Mouse (Mus musculus): ENCODE data around the gene Ubald1. TPM values are rescaled to one million over a fixed set of nuclear protein-coding genes. Genes with fewer than 3 reads are reported as not detected.

The Ubald1 gene
- polyA plus RNA-seq, 1 experiment = 31.1 TPM

GRCm38 (mm10) chr16:4904878-4905277 is 24.8 kb upstream of the Ubald1 start:
- Histone ChIP-seq H3K4me3 (ENCODE audit: low read depth, low read length) (no peak overlapping the region), H3K9me3 (replicated peaks; ENCODE audit: control insufficient read depth, insufficient read depth, low read length, poor library complexity, severe bottlenecking) (no peaks in the 10 kb centered on the region), H3K27me3 (ENCODE audit: control insufficient read depth, insufficient read depth, low read length, poor library complexity, severe bottlenecking) (no peaks in the 10 kb centered on the region), H3K4me1 (ENCODE audit: control insufficient read depth, insufficient read depth, low read length) (peaks cover 2% of the 10 kb centered on the region), H3K36me3 (ENCODE audit: control insufficient read depth, insufficient read depth, low read length, poor library complexity, severe bottlenecking) (no peaks in the 10 kb centered on the region), H3K27ac (ENCODE audit: insufficient read depth, low read length) (no peak overlapping the region), H3K9ac (ENCODE audit: low read depth, poor library complexity, severe bottlenecking) (no peak overlapping the region)
- TF ChIP-seq POLR2A (IDR thresholded peaks at IDR 0.05; ENCODE audit: insufficient read depth, low read length) (no peak), EP300 (IDR thresholded peaks at IDR 0.05; ENCODE audit: insufficient read depth, low read depth, low read length) (no peak), CTCF (IDR thresholded peaks at IDR 0.05; ENCODE audit: low read depth, low read length) (no peak)

- Histone ChIP-seq H3K27ac (ENCODE audit: insufficient read depth, low read length) (no peak overlapping the region), H3K4me1 (ENCODE audit: control insufficient read depth, insufficient read depth, low read length) (peaks cover 3% of the 10 kb centered on the region), H3K36me3 (ENCODE audit: control insufficient read depth, insufficient read depth, low read length, poor library complexity, severe bottlenecking) (no peaks in the 10 kb centered on the region), H3K4me3 (ENCODE audit: low read depth, low read length) (no peak overlapping the region), H3K27me3 (ENCODE audit: control insufficient read depth, insufficient read depth, low read length, poor library complexity, severe bottlenecking) (no peaks in the 10 kb centered on the region), H3K9me3 (replicated peaks; ENCODE audit: control insufficient read depth, insufficient read depth, low read length, poor library complexity, severe bottlenecking) (no peaks in the 10 kb centered on the region), H3K9ac (ENCODE audit: low read depth, poor library complexity, severe bottlenecking) (no peak overlapping the region)
- TF ChIP-seq POLR2A (IDR thresholded peaks at IDR 0.05; ENCODE audit: insufficient read depth, low read length) = no peak
- no peak for TF ChIP-seq EP300 (IDR thresholded peaks at IDR 0.05; ENCODE audit: insufficient read depth, low read depth, low read length)
- TF ChIP-seq CTCF (IDR thresholded peaks at IDR 0.05; ENCODE audit: low read depth, low read length) = no peak
Observed at GRCm38 (mm10) chr16:4903491-4904102, 23.5 kb upstream of the Ubald1 start.

- Histone ChIP-seq H3K9me3 (replicated peaks; ENCODE audit: control insufficient read depth, insufficient read depth, low read length, poor library complexity, severe bottlenecking) (no peaks in the 10 kb centered on the region), H3K27me3 (ENCODE audit: control insufficient read depth, insufficient read depth, low read length, poor library complexity, severe bottlenecking) (no peaks in the 10 kb centered on the region), H3K4me1 (ENCODE audit: control insufficient read depth, insufficient read depth, low read length) (peaks cover 2% of the 10 kb centered on the region), H3K27ac (ENCODE audit: insufficient read depth, low read length) (no peak overlapping the region), H3K4me3 (ENCODE audit: low read depth, low read length) (no peak overlapping the region), H3K36me3 (ENCODE audit: control insufficient read depth, insufficient read depth, low read length, poor library complexity, severe bottlenecking) (no peaks in the 10 kb centered on the region), H3K9ac (ENCODE audit: low read depth, poor library complexity, severe bottlenecking) (no peak overlapping the region)
- no peak for TF ChIP-seq CTCF (IDR thresholded peaks at IDR 0.05; ENCODE audit: low read depth, low read length)
- TF ChIP-seq EP300 (IDR thresholded peaks at IDR 0.05; ENCODE audit: insufficient read depth, low read depth, low read length) = no peak
- no peak for TF ChIP-seq POLR2A (IDR thresholded peaks at IDR 0.05; ENCODE audit: insufficient read depth, low read length)
Observed at GRCm38 (mm10) chr16:4902390-4902789, 22.3 kb upstream of the Ubald1 start.

DNA sequence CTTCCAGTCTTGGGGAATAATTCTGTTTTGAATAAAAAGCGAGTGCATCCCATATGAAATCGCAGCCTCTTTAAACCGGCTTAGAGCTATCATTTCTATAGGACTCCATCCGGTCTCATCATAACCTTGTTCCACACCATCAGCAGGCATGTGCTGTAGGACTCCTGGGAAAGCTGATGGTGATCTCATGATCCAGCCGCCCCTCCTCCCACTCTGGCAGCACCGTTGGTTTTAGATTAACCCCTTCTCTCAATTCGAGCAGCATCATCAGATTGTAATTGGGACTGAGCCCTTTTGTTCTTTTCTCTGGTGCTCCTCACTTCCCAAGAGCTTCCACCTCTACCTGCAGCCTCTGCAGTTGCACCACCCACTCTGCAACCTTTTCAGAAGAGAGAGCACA is 21.1 kb upstream of the Ubald1 start:
- peaks cover 5% of the 10 kb centered on the region for H3K4me1 ChIP-seq (ENCODE audit: control insufficient read depth, insufficient read depth, low read length)
- TF ChIP-seq POLR2A (IDR thresholded peaks at IDR 0.05; ENCODE audit: insufficient read depth, low read length) (no peak), CTCF (IDR thresholded peaks at IDR 0.05; ENCODE audit: low read depth, low read length) (no peak)
- H3K27ac ChIP-seq (ENCODE audit: insufficient read depth, low read length) = no peak overlapping the region
- H3K27me3 ChIP-seq (ENCODE audit: control insufficient read depth, insufficient read depth, low read length, poor library complexity, severe bottlenecking) = no peaks in the 10 kb centered on the region
- H3K4me3 ChIP-seq (ENCODE audit: low read depth, low read length) = no peak overlapping the region
- no peaks in the 10 kb centered on the region for H3K9me3 ChIP-seq (replicated peaks; ENCODE audit: control insufficient read depth, insufficient read depth, low read length, poor library complexity, severe bottlenecking)
- no peaks in the 10 kb centered on the region for H3K36me3 ChIP-seq (ENCODE audit: control insufficient read depth, insufficient read depth, low read length, poor library complexity, severe bottlenecking)
- no peak overlapping the region for H3K9ac ChIP-seq (ENCODE audit: low read depth, poor library complexity, severe bottlenecking)

DNA sequence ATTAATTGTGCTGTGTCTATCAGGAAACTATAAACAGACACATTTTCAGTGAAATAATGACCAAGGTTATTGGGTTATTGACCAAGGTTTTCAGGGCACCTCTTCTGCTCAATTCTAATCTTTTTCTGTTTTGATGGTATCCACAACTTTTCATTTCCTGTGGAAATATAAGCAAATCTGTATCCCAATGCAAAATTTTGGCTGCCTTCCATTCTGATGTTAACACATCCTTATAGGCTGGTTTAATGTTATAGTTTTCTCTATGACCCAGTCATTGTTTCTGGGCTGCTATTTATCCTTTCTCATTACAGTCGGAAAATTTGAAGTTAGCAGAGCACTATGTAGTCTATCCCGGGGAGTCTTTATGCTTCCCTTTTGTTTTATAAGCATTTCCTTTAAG is 19.6 kb upstream of the Ubald1 start:
- H3K27ac ChIP-seq (ENCODE audit: insufficient read depth, low read length) = no peak overlapping the region
- TF ChIP-seq POLR2A (IDR thresholded peaks at IDR 0.05; ENCODE audit: insufficient read depth, low read length) = no peak
- no peak for TF ChIP-seq CTCF (IDR thresholded peaks at IDR 0.05; ENCODE audit: low read depth, low read length)
- TF ChIP-seq EP300 (IDR thresholded peaks at IDR 0.05; ENCODE audit: insufficient read depth, low read depth, low read length) = no peak

GRCm38 (mm10) chr16:4898881-4899280 is 18.8 kb upstream of the Ubald1 start:
- peaks cover 7% of the 10 kb centered on the region for H3K4me1 ChIP-seq (ENCODE audit: control insufficient read depth, insufficient read depth, low read length)
- no peak overlapping the region for H3K27ac ChIP-seq (ENCODE audit: insufficient read depth, low read length)
- no peaks in the 10 kb centered on the region for H3K9me3 ChIP-seq (replicated peaks; ENCODE audit: control insufficient read depth, insufficient read depth, low read length, poor library complexity, severe bottlenecking)
- no peaks in the 10 kb centered on the region for H3K36me3 ChIP-seq (ENCODE audit: control insufficient read depth, insufficient read depth, low read length, poor library complexity, severe bottlenecking)
- H3K27me3 ChIP-seq (ENCODE audit: control insufficient read depth, insufficient read depth, low read length, poor library complexity, severe bottlenecking) = no peaks in the 10 kb centered on the region
- TF ChIP-seq EP300 (IDR thresholded peaks at IDR 0.05; ENCODE audit: insufficient read depth, low read depth, low read length) (no peak), CTCF (IDR thresholded peaks at IDR 0.05; ENCODE audit: low read depth, low read length) (no peak), POLR2A (IDR thresholded peaks at IDR 0.05; ENCODE audit: insufficient read depth, low read length) (no peak)
- H3K9ac ChIP-seq (ENCODE audit: low read depth, poor library complexity, severe bottlenecking) = no peak overlapping the region
- H3K4me3 ChIP-seq (ENCODE audit: low read depth, low read length) = no peak overlapping the region

More for the DNA sequence above, 19.6 kb upstream of the Ubald1 start:
- peaks cover 5% of the 10 kb centered on the region for H3K4me1 ChIP-seq (ENCODE audit: control insufficient read depth, insufficient read depth, low read length)
- H3K9me3 ChIP-seq (replicated peaks; ENCODE audit: control insufficient read depth, insufficient read depth, low read length, poor library complexity, severe bottlenecking) = no peaks in the 10 kb centered on the region
- no peak overlapping the region for H3K4me3 ChIP-seq (ENCODE audit: low read depth, low read length)
- no peaks in the 10 kb centered on the region for H3K27me3 ChIP-seq (ENCODE audit: control insufficient read depth, insufficient read depth, low read length, poor library complexity, severe bottlenecking)
- H3K36me3 ChIP-seq (ENCODE audit: control insufficient read depth, insufficient read depth, low read length, poor library complexity, severe bottlenecking) = no peaks in the 10 kb centered on the region
- H3K9ac ChIP-seq (ENCODE audit: low read depth, poor library complexity, severe bottlenecking) = no peak overlapping the region

All from ES-Bruce4 (cell line).